Mouse (Mus musculus): ENCODE measurements around the gene Prr14.

GRCm38 (mm10) chr7:127489982-127490381 is 30.6 kb downstream of the Prr14 start:
- TF ChIP-seq CTCF (IDR thresholded peaks at IDR 0.05; ENCODE audit: low read depth) (no peak), EP300 (IDR thresholded peaks at IDR 0.05; ENCODE audit: low read depth) (no peak)

Data from liver, postnatal 0 days (tissue).